Mouse (Mus musculus): Measurements from ENCODE around the gene Nt5c.

DNA sequence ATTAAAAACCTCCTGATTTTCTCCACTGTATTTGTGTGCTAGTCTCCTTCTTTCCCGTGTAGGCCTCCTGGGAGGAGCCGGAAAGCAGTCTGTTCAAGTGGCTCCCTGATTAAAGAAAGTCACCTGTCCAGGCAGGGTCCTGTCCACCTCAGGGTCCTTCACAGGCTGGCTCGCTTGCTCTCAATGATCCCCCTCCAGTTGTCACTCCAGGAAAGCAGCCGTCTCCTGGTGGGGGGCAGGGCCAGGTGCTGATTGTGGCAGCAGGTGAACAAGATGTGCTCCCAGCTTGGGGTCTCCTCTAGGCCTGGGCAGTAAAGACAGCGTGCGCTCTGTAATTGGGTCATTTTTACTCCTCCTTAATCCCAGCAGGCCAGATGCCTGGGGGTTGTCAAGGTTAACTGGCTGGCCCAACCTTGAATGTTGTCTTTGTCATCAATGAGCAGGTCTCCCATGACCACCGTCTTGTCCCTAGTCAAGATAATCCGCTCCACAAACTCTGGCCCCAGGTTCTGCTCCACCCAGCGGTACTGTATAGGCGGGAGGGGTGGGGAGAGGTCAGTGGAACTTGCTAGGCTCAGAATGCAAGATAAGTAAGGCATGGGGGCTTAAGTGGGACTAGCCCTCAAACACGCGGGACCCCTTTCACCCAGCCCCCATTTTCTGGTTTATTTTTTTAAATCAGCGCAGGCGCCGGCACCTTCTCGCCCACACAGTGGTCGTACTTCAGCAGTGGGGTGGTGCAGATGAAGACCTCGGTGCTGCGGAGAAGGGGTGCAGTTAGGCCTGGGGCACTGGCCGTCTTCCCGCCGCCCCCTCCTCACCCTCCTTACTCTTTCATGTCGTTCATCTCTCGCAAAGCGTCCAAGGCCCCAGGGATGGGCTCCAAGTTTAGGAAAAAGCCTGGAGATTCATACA is 964 bp downstream of the Nt5c start:
- TF ChIP-seq TAL1 (IDR thresholded peaks at IDR 0.05; ENCODE audit: low read length) (no peak), GATA1 (IDR thresholded peaks at IDR 0.05; ENCODE audit: low read length) (no peak)

Data from erythroblast, embryonic 14.5 days (primary cell).